Mouse (Mus musculus) gastrocnemius, adult 8-10 months (tissue): ENCODE data around the gene Olfr288. TPM values are rescaled to one million over a fixed set of nuclear protein-coding genes. Genes with fewer than 3 reads are reported as not detected.

ENCODE experiments used
- total RNA-seq, 4 experiments: library from RNA; stranded (reverse); gene quantifications; 2 replicates each; pipeline ENCODE4 v1.2.4; 2022

Gene Olfr288
- total RNA-seq, 4 experiments from 2014 or later: not detected

Other genes starting within 250 kb of the Olfr288 start
- gene Tmem106c, start 231.3 kb downstream of the Olfr288 start, total RNA-seq: 1 to 10 TPM; 4.3 to 8.5 (median 6.5) TPM
- under 1 TPM; 0.19 to 0.51 (median 0.38) TPM for gene Col2a1, start 190.8 kb downstream of the Olfr288 start, total RNA-seq
- gene Pfkm, start 103.0 kb downstream of the Olfr288 start, total RNA-seq: 1,000 to 10,000 TPM; 2,927 to 3,255 (median 3,175) TPM
- gene Senp1, start 101.8 kb downstream of the Olfr288 start, total RNA-seq: 1 to 10 TPM; 7.2 to 10.0 (median 8.5) TPM
- gene Asb8, start 29.9 kb downstream of the Olfr288 start, total RNA-seq: 100 to 1,000 TPM; 123 to 141 (median 129) TPM
- gene Ccdc184, start 28.4 kb downstream of the Olfr288 start, total RNA-seq: not detected
- gene Gm44579, start 25.4 kb upstream of the Olfr288 start, total RNA-seq: not detected
- gene Olfr287, start 25.5 kb upstream of the Olfr288 start, total RNA-seq: not detected
- not detected for gene Olfr286, start 38.9 kb upstream of the Olfr288 start, total RNA-seq
- not detected for gene H1fnt, start 61.8 kb upstream of the Olfr288 start, total RNA-seq
- gene Zfp641, start 100.6 kb upstream of the Olfr288 start, total RNA-seq: 10 to 100 TPM in 3 of 4 experiments, 1 to 10 TPM in 1; 9.8 to 16.3 (median 13.7) TPM
- not detected for gene Olfr285, start 121.8 kb upstream of the Olfr288 start, total RNA-seq
- not detected for gene Olfr284, start 145.4 kb upstream of the Olfr288 start, total RNA-seq
- not detected for gene Olfr283, start 185.4 kb upstream of the Olfr288 start, total RNA-seq
- gene Olfr282, start 235.7 kb upstream of the Olfr288 start, total RNA-seq: not detected